Comparison of ENCODE assay signal across 8 mouse cellular contexts in the genomic region with DNA sequence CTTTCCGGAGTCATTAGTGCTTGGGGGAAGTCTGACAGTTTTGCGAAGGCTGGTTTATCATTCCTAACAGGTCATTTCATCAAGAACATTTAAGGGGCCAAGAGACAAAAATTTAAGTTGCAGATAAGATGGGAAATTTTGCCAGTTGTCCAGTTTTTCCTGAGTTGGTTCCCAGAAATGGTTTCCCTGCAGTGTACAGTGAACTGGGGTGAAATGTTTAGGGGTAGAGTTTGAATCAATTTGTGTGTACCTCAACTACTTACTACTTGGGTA. TPM values are rescaled to one million over a fixed set of nuclear protein-coding genes. Genes with fewer than 3 reads are reported as not detected.
DNase-seq lines count a peak whose midpoint lies in the region; ATAC-seq and TF ChIP-seq lines count a peak whose summit lies in the region.

No protein-coding gene starts in this region.

- no peak for DNase-seq in lung, adult 2 months
- no peak for DNase-seq in lung, postnatal 25 days (ENCODE audit: low spot score)
- DNase-seq in thymus, postnatal 36 days: no peak
- no peak for DNase-seq in thymus, postnatal 25 days
- DNase-seq in cerebellum, postnatal 10 days: no peak

- WGBS in lung, adult 2 months: 0% methylated on average over 2 of the region's 2 CpGs
- WGBS in embryonic facial prominence, embryonic 13.5 days: 4% methylated on average over 2 of the region's 2 CpGs
- 0% methylated on average over 2 of the region's 2 CpGs for WGBS in intestine, postnatal 0 days
- WGBS in neural tube, embryonic 14.5 days: 0% methylated on average over 2 of the region's 2 CpGs

- peak overlapping the region; percentile 94 for H3K9ac ChIP-seq in embryonic facial prominence, embryonic 13.5 days
- H3K9ac ChIP-seq in intestine, postnatal 0 days (ENCODE audit: low read depth, low read length): peak overlapping the region; percentile 86
- H3K9ac ChIP-seq in neural tube, embryonic 14.5 days (replicated peaks; ENCODE audit: low read depth, low read length): no peak overlapping the region

- H3K4me3 ChIP-seq in lung, adult 2 months (replicated peaks; ENCODE audit: extremely low read depth, low read depth, low read length): peak overlapping the region; percentile 82
- peak overlapping the region; percentile 89 for H3K4me3 ChIP-seq in embryonic facial prominence, embryonic 13.5 days
- H3K4me3 ChIP-seq in intestine, postnatal 0 days (ENCODE audit: low read depth, low read length): peak overlapping the region; percentile 96
- peak overlapping the region; percentile 82 for H3K4me3 ChIP-seq in neural tube, embryonic 14.5 days (ENCODE audit: low read depth, low read length)

- no peak for TF ChIP-seq POLR2A in lung, adult 2 months (IDR thresholded peaks at IDR 0.05; ENCODE audit: borderline replicate concordance, extremely low read depth, low read depth, low read length)

- ATAC-seq in embryonic facial prominence, embryonic 13.5 days (ENCODE audit: insufficient number of reproducible peaks, insufficient read depth, low FRiP score, low TSS enrichment, low read depth): no peak
- no peak for ATAC-seq in intestine, postnatal 0 days
- no peak for ATAC-seq in neural tube, embryonic 14.5 days (ENCODE audit: low read depth)

- no peaks in the 10 kb centered on the region for H3K9me3 ChIP-seq in embryonic facial prominence, embryonic 13.5 days
- H3K9me3 ChIP-seq in intestine, postnatal 0 days (ENCODE audit: control insufficient read depth): no peaks in the 10 kb centered on the region
- no peaks in the 10 kb centered on the region for H3K9me3 ChIP-seq in neural tube, embryonic 14.5 days (ENCODE audit: control insufficient read depth, low read length)

- H3K27ac ChIP-seq in embryonic facial prominence, embryonic 13.5 days: peak overlapping the region; percentile 100; the same call in 1 of the 2 replicates
- H3K27ac ChIP-seq in intestine, postnatal 0 days (ENCODE audit: low read depth, low read length): no peak overlapping the region
- H3K27ac ChIP-seq in neural tube, embryonic 14.5 days (ENCODE audit: low read depth, low read length): no peak overlapping the region

- TF ChIP-seq CTCF in lung, adult 2 months (IDR thresholded peaks at IDR 0.05; ENCODE audit: insufficient read depth, low read length): no peak
- TF ChIP-seq CTCF in intestine, postnatal 0 days (IDR thresholded peaks at IDR 0.05; ENCODE audit: low read depth): no peak

- no peaks in the 10 kb centered on the region for H3K27me3 ChIP-seq in embryonic facial prominence, embryonic 13.5 days
- no peaks in the 10 kb centered on the region for H3K27me3 ChIP-seq in intestine, postnatal 0 days (replicated peaks; ENCODE audit: control insufficient read depth, insufficient read depth, low read length)
- no peaks in the 10 kb centered on the region for H3K27me3 ChIP-seq in neural tube, embryonic 14.5 days (ENCODE audit: control insufficient read depth, insufficient read depth, low read length)

- peak overlapping the region; percentile 73 for H3K4me2 ChIP-seq in embryonic facial prominence, embryonic 13.5 days
- H3K4me2 ChIP-seq in intestine, postnatal 0 days (replicated peaks; ENCODE audit: low read depth): peak overlapping the region; percentile 80
- peak overlapping the region; percentile 95 for H3K4me2 ChIP-seq in neural tube, embryonic 14.5 days (ENCODE audit: low read depth, low read length)

- H3K4me1 ChIP-seq in lung, adult 2 months (ENCODE audit: control insufficient read depth, insufficient read depth, low read length): peaks cover 7% of the 10 kb centered on the region
- peaks cover 16% of the 10 kb centered on the region for H3K4me1 ChIP-seq in embryonic facial prominence, embryonic 13.5 days
- no peaks in the 10 kb centered on the region for H3K4me1 ChIP-seq in intestine, postnatal 0 days (replicated peaks; ENCODE audit: control insufficient read depth, insufficient read depth, low read length)
- peaks cover 15% of the 10 kb centered on the region for H3K4me1 ChIP-seq in neural tube, embryonic 14.5 days (ENCODE audit: control insufficient read depth, insufficient read depth, low read length)

- H3K36me3 ChIP-seq in embryonic facial prominence, embryonic 13.5 days: peaks cover 7% of the 10 kb centered on the region; the same call in 1 of the 2 replicates
- 0 out of 2 replicates have a peak, but pooled peaks cover 6% of the 10 kb centered on the region for H3K36me3 ChIP-seq in intestine, postnatal 0 days (ENCODE audit: control insufficient read depth, insufficient read depth)
- H3K36me3 ChIP-seq in neural tube, embryonic 14.5 days (ENCODE audit: control insufficient read depth, insufficient read depth, low read length): no peaks in the 10 kb centered on the region

RNA-seq across cellular contexts. Expression of gene Usp1, which starts 1.2 kb away (rescaled TPM):
- 43.2 and 139 TPM in 2 replicates for polyA plus RNA-seq in lung, adult 2 months (2012; rRNA removed)
- polyA plus RNA-seq in embryonic facial prominence, embryonic 13.5 days (2015; fragmentation: Nextera tagmentation; extraction: Ambion mirVana): 107 and 109 TPM in 2 replicates
- 42.2 and 51.0 TPM in 2 replicates for polyA plus RNA-seq in intestine, postnatal 0 days (2015; fragmentation: Nextera tagmentation; extraction: Ambion mirVana)
- polyA plus RNA-seq in neural tube, embryonic 14.5 days (2014; fragmentation: Nextera tagmentation; extraction: Ambion mirVana): 25.3 and 25.5 TPM in 2 replicates
